Mouse (Mus musculus): ENCODE data around the gene Arid5b.

DNA sequence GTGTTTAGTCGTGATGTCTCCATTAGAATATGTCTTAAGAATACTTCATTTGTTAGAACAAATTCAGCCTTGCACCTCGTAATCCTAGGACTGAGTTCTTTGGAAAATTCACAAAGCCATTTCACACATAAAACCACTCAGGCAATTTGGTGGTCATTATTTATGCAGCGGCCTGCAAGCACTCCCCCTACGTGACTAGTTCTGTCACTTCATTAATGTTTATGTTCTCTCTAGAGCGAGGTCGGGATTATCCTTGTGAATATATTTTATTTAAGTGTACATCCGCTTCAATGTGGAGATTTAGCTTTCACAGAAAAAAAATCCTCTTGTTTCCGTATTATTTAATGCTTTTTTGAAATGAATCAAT, 217.3 kb downstream of the Arid5b start:
- TF ChIP-seq CTCF (IDR thresholded peaks at IDR 0.05; ENCODE audit: extremely low read depth, insufficient read depth, insufficient read length, insufficient replicate concordance) = no peak
- TF ChIP-seq POLR2A (IDR thresholded peaks at IDR 0.05; ENCODE audit: low read depth, low read length) = no peak
